Mouse (Mus musculus) gastrocnemius, postnatal 36 days (tissue): ENCODE measurements at regions not wholly inside any gene's neighbourhood (a gene's known extent, or its start where the extent isn't known, plus 50 kb on each side); places are given as distances from the start of the nearest gene placed in this dataset.
"Not testable (repeated sequence)": the region's sequence is repeated elsewhere in the genome, so short reads cannot be mapped to it uniquely, and the experiment has no call there.

Experiments used
- DNase-seq, 2 experiments: peaks; one replicate each; pipeline ENCODE4 v3.0.0; 2022
- intact Hi-C: fragments of 180-260 bp; cut with DNase I; formaldehyde crosslinking; loops from one replicate; pipeline ENCODE4 v1.15.1; 2025

DNA sequence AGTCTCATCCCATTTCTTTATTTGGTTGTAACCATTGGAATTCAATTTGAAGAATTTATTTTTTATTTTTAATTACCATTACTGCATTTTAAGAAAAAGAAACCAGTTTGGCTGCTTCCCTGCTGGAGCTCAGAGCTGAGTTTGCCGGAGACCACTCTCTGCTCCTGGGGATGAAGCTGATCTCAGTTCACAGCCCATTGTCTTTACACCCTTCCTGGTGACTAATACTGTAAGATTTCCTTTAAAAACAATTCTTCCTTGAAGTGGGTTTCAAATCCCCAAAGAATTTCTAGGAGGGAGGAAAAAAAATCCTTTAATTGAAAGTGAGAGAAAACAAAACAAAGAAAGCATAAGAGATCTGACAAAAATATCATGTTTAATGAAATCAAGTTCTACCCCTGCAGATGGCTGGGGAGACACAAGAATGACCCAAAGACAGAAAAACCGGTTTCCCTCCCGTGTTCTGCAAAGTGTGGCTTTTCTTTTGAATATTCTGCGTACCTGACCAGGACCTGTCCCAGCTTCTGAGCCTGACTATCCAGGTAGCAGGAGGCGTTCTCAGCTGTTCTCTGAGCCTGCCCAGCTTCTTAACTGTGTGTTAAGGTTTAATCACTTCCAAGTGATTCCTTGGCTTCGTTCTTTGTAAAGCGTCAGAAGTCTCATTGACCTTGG is 216.1 kb downstream of the Bcl11a start:
- DNase-seq: no peak
- intact Hi-C loops: no loop called here

DNA sequence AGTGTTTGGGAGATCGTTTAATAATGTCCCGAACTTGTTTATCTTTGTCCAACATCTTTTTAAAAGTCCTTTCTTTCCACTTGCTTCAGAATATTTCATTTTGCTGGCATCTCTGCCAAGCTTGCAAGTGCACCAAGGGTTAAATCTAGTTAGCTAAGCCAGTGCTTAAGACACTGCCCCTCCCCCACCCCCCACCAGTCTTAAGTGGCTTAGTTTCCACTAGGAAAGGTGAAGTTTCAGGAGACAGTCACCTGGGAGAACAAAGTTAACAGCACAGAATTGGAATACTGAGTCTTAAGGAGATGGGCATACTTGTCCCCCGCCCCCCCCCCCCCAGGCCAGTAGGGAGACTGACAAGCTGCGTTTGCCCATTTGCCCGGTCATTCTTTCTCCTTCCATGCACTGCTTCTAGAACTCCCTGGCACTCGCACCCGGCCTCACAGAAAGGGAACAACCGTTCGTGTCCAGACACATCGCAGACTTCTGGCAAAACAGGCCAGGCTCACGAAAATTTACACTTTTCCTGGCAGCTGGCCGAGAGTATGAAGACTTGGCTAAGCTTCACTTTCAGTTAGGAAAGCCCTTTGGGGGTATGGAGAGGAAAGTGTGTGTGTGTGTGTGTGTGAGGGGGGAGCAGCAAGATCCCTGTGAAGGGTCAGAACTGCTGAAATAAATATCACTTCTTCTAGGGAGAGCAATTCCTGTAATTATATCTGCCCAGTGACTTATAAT is 219.2 kb downstream of the Bcl11a start:
- intact Hi-C loops: no loop called here
- DNase-seq: no peak

DNA sequence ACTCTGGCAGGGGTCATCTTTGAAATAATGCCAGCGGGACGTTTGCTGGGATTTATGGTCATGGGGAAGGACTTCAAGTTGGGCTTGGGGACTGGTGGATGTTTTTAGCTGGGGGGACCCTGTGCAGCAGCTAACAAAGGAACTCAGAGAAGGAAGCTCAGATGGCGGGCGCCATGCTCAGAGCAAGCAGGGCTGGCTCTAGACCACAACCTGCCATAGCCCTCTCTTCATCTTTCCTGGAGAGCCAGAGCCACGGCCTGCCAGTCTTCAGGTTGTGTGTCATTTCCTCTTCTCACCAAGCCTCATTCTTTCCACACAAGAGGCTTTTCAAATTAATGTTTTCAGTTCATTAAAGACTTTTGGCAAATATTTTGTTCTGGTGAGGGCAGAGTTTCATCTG is 219.9 kb downstream of the Bcl11a start:
- no peak for DNase-seq
- intact Hi-C loops: no loop called here

DNA sequence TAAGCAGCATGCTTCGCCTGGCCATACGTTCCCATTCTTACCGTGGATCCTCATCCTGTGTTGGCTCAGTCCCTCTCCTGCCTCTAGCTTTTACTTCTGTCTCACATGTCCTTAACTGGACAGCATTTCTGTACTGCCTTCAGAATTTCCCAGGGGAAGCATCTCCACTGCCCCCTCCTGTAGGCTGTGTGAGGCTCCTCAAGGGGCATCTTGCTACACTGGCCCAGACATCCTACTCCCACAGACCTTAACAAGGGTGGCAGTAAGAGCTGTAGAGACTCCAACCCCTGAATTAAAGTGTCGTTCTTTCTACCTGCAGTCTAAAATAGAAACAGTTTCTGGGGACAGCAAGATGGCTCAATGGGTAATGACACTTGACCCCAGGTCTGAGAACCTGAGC is 222.5 kb downstream of the Bcl11a start:
- intact Hi-C loops: no loop called here

DNA sequence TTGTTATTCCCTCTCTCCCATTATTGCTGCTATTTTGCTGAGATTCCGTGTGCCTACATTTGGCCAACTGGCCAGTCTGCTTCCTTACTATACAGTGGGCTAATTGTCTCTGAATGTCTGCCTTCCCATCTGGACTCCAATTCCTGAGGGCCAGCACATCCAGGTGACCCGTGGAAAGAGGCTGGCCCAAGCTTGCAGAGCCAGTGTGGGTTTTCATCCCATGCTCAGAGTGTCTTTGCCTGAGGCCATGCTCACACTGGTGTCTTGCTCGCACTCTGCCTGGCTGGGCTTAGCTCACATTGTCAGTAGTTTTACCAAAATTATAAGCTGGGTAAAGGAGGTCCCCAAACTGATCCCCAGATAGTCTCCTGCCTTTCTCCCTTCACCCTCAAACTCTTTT is 223.3 kb downstream of the Bcl11a start:
- intact Hi-C loops: no loop called here
- no peak for DNase-seq

More for the DNA sequence above, 222.5 kb downstream of the Bcl11a start:
- no peak for DNase-seq

DNA sequence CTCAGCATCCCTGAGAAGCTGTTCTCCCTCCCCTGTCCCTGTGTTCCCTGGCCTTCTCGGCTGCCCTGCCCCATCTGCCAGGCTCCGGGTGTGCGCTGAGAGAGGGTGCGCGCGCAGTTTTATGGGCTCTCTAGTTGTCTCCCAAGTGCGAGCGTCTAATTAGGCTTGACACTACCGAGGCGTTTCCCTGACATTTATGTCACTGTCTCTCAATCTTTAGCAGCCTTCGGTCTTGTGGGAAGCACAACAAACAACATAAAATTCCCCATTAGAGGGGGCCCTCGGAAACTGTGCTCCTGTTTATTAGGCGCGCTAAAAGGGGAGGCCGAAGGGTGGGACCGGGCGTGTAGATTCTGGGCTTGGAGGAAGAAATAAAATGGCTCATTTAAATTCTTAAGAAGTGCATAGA is 227.3 kb downstream of the Bcl11a start:
- no peak for DNase-seq
- intact Hi-C loops: no loop called here

DNA sequence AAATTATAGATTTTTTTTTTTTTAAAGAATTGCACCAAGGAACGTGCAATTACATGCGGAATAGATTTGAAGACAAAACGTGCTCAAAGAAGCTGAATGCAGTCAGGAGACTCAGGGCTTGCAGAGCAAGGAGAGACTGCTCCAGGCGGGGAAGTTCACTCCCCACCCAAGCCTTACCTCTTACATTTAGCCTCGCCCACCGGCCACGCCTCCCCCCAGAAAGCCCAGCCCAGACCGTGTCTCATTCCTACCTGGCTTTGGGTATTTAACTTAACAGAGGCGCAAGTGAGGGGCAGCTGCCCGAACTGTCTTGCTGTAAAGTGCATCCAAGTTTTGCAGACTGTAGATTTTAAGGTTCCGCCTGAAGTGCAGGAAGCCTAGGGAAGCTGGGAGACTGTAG is 227.8 kb downstream of the Bcl11a start:
- no peak for DNase-seq
- intact Hi-C loops: no loop called here

DNA sequence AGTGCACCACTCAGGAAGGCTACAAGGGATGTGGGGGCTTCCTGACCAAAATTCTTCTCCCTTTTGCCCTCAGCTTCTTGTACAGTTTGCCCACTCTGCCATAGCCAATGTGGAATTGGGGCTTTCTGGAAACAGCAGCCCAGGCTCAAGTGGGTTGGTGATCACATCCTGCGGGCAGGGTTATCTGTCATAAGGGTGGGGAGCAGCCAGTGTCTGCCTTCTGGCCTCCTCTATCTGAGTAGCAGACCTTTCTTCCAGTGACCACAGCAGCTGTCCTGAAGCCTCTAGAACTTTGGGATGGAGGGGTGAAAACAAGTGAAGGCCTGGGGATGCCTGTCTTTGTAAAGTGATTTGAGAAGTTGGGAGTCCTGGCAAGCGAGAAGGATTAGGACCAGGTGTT is 228.2 kb downstream of the Bcl11a start:
- intact Hi-C loops: no loop called here
- DNase-seq: no peak

DNA sequence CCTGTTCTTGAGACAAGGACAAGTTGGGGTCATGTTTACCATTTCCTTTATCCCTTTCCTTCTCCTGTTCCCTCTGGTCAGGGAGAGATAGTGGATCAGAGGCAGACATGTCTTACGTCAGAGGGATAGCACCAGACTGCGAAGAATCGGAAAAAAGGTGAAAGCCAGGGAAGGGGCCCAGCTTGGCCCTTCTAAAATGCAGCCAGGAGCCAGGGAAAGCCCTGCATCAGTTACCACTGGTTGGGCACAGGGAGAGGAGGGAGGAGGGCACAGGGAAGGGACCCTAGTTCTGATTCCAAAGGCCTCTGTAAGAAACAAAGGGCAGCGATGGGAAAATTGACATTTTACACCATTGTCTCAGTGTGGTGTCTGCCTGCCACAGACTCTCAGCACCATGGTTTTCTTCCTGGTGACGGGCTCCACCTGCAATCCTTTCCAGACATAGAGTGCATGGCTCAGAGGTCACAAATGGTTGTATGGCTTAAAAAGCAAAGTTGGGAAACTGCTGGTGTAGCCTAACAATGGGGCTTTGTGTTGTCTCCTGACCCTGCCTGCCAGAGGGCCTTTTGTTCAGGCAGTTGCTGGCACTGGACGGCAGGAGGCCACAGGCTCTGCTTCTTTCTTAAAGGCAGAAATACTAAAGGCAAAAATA is 229.9 kb downstream of the Bcl11a start:
- DNase-seq: no peak
- intact Hi-C loops: no loop called here

DNA sequence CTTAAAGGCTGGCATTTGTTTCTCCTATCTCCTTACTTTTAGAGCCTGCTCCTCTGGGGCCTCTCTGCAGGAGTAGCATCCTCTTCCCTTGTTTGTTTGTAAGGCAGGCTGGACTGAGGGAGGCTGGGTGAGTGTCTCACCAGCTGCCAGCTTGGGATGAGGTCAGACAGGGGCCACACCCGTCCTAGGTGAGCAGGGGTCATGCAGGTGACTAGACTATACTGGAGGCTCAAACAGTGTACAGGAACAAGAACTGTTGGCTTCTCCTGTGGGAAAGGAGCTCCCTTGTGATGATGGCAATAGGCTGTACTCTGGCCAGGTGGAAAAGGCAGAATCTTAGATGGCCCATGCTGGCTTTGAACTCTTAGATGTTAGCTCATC is 230.4 kb downstream of the Bcl11a start:
- no peak for DNase-seq
- intact Hi-C loops: no loop called here

DNA sequence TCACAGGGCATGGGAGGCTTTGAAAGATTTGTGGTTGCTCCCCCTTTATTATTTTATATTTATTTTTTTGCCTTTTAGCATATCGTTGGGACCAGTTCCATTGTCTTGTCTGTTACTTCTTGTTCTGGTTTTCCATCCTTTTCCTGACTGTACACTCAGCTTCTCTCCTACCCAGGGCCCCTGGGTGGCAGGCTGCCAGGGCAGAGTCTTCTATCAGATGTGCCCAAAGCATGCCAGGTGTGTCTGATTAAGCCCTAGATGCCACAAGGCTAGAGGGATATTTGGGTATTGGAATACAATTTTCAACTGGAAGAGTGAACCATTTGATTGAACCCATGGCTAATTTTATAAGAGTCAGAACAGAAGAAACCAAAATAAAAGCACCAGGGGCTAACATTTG is 236.2 kb downstream of the Bcl11a start:
- intact Hi-C loops: no loop called here
- DNase-seq: no peak

DNA sequence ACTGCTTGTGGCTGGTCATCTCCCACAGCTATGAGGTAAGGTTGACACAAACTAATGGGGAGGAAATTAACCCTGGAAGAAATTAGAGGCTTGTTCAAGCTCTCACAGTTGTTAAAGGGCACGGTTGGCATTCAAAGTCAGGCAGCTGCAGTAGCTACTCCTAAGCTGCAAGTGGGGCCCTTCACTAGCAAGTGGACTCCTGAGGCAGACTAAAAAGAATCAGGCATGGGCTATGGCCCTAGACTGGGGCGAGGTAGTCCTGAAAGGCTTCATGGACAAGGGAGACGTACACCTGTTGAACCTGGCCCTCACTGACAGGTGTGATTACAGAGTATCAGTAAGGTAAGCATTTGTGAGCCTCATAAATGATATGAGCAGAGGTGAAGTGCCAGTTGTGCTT is 237.7 kb downstream of the Bcl11a start:
- no peak for DNase-seq
- intact Hi-C loops: no loop called here

DNA sequence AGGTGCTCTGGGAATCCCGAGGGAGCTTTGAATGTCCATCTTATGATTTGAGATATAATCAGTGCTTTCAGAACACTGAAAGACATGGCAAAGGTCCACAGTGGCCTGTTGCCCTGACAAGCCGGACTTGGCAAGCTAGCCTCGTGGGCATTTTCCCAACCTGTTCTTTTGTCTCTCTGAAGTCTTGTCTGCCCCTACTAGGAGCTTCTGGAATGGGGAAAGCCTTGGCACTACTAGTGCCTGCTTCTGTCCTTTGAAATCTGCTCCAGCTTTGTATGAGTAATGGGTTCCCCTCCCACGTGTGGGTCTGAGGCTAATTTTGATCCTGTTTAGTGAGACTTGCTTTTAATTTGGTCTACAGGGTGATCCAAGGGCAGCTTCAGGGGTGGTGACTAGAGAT is 238.3 kb downstream of the Bcl11a start:
- no peak for DNase-seq
- intact Hi-C loops: no loop called here

DNA sequence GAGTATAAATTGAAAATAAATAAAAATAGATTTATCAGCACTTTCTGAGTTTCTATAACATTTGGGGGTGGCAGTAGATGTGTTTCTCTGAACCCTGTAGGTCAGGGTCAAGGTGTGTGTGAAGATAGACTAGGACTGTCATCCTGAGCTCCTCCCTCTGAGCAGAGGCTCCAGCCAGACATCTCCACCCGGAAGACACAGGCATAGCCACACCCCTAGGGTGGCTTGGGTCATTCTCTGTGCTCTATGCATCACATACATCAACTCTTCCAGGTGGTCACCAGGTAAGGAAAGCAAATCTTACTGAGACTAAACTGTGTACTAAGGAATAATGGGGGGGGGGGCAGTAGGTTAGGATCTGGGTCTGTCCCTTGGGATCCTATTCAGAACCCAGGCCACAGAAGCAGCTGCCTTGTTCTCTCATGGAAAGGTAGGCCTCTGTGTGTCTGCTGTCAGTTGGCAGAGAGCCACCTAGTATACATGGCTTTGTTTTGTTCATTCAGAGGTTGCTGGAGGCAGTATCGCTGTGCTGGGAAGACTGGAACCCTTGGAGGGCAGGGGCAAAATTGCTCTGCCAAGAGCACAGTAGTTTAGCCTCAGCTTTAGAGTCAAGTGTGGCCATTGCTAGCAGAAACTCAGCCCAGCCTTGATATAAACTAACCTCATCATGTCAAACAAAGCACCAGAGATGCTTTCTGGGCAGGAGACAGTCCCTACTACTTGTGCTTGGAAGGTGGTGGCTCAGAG is 240.3 kb downstream of the Bcl11a start:
- intact Hi-C loops: no loop called here

DNA sequence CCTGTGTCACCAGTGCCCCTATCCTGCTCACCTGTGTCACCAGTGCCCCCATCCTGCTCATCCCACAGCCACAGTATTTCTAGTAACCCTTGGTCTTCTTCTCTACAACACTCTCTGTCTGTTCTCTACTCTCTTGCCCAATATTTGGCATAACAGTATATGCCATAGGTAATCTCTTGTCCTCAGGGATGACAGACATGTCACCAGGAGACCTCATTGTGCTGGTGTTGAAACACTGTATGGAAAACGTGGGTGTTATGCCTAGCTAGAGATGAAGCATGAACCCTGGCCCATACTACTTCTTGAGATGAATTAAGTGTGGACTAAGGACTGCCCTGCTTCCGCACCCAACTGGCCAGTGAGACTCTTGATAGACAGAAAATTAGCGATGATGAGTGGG is 241.4 kb downstream of the Bcl11a start:
- intact Hi-C loops: no loop called here
- no peak for DNase-seq

More for the DNA sequence above, 240.3 kb downstream of the Bcl11a start:
- DNase-seq: no peak

DNA sequence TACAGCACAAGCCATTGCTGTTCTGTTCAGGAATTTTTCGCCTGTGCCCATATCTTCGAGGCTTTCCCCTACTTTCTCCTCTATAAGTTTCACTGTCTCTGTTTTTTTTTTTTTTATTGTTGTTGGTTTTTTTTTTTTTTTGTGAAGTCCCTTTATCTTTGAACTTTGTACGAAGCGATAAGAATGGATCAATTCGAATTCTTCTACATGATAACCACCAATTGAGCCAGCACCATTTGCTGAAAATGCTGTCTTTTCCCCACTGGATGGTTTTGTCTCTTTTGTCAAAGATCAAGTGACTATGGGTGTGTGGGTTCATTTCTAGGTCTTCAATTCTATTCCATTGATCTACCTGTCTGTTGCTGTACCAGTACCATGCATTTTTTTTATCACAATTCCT is 244.6 kb downstream of the Bcl11a start:
- intact Hi-C loops, DNase-seq: not testable (repeated sequence)

DNA sequence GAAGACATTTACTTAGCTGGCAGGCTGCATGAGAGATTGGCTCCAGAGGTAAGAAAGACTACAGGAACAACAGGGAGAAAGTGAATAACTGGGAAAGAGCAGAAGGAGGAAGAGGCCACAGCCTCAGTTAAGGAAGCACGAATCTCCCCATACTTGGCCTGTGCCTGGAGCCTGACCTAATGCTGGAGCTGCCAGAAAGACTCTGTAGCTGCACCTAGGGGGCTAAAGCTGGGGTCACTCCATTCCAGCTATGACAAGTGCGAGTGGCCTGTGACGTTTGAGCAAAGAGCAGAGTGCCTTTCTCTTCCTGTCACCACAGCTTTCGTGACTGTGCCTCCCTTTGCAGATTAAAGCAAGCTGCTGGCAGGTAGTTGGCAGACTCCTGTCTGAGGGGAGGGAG is 250.6 kb downstream of the Bcl11a start:
- intact Hi-C loops: no loop called here
- DNase-seq: no peak

DNA sequence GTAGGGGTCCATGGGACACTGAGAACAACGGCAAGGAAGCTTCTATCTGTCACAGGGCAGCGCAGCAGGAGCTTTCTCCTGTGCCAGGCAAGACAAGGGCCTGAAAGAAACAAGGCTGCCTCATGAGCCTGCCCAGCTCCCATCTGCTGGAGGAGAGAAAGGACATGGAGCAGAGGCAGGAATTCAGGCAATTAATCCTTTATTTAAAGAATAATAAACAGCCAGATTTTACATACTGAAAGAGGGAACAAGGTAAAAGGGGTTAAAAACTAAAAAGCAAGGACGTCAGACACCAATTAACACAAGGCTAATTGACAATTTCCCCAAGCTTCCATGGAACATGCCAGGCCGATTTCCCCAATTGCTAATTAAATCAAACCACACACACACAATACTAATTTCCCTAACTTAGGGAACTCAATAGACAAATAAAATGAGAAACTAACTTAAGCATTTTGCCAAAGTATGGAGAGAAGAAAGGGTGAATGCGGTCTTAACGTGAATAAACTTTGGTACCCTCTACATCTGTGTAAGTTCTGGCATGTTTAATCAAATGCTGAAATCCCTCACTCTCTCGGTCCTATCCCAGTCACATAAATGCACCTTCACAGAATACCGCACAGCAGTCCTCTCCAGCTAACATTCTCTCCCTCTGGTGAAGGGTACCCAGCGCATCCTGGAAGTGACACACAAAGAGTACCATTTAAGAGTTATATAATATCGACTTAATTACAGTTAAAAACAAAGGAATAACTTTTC is 252.7 kb downstream of the Bcl11a start:
- DNase-seq: no peak
- intact Hi-C loops: no loop called here

DNA sequence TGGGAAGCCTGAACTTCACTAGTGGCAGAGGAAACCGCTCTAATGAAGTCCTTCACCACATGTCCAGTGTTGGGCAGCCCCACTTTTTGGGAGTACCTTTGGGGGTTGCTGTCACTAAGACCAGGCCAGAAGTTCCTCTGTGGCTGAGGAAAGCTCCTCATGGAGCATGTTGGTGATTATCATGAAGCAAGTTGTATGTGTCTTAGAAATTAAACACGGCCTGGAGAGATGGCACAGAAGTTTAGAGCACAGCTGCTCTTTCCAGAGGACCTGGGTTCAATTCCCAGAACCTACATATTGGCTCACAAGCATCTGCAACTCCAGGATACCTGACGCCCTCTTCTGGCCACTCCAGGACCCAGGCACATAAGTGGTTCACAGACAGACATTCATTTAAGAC is 254.4 kb downstream of the Bcl11a start:
- DNase-seq: no peak
- intact Hi-C loops: no loop called here

DNA sequence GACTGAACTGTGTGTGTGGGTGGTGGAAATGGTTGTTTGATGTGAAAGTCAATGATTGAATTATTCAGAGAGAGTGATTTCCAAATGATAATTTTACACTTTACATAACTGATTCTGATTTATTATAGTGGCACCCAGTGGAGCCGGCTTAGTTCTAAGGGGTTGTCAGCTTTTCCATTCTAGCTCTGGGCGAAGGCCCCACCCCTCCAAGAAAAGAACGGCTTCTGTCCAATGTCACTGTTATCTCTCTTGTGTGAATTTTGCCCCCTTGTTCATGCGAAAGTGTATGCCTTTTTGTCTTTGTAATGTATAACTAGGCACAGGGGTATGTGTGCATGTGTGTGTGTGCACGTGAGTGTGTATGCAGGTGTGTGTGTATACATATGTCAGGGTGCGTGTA is 255.3 kb downstream of the Bcl11a start:
- intact Hi-C loops: no loop called here

DNA sequence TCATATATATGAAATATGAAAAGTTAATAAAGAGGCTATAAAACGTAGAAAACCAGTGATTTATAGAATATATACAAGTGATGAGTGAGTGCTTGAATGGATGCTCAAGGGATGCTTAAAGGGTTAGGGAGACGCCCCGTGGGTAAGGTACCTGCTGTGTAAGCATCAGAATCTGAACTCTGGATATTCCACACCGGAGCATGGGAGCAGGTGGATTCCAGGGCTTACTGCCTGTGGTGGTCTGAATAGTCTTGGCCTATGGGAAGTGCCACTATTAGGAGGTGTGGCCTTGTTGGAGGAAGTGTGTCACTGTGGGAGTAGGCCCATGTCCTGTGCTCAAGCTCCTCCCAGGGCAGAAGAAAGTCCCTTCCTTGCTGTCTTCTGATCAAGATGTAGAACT is 257.4 kb downstream of the Bcl11a start:
- intact Hi-C loops: no loop called here
- no peak for DNase-seq

More for the DNA sequence above, 255.3 kb downstream of the Bcl11a start:
- DNase-seq: no peak
